Mouse (Mus musculus): ENCODE data around the gene Slc26a8.

DNA sequence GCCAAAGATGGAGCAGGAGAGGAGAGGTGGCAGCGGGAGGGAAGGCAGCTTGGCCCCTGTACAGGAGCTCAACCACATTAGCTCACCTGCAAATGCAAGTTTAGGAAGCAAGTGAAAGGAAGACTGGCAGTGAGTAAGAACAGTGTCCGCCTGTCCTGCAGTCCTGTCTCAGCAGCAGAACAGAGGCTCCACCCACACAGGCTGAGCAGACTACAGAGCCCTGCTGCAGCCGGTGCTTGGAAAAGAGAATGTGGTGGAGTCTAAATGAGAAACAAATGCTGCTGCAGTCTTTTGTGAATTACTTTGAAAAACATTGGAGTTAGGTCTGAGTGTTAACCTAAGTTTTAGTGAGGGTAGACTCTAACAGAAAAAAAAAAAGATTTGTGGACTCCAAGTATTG is 27.5 kb upstream of the Slc26a8 start:
- TF ChIP-seq HCFC1 (IDR thresholded peaks at IDR 0.05; ENCODE audit: borderline replicate concordance, insufficient read depth, low read length), result no peak
- no peak for TF ChIP-seq MAFK (IDR thresholded peaks at IDR 0.05; ENCODE audit: insufficient read depth, low read depth, low read length)
- no peak for TF ChIP-seq CHD2 (IDR thresholded peaks at IDR 0.05; ENCODE audit: low read depth, low read length)
- TF ChIP-seq ZNF384 (IDR thresholded peaks at IDR 0.05; ENCODE audit: low read depth, low read length), result no peak
- no peak for TF ChIP-seq ZC3H11A (IDR thresholded peaks at IDR 0.05; ENCODE audit: borderline replicate concordance, low read depth, low read length)

Measured in ES-E14 (cell line).